Mouse (Mus musculus) heart, postnatal 0 days (tissue): ENCODE data around the gene Unc5a. TPM values are rescaled to one million over a fixed set of nuclear protein-coding genes. Genes with fewer than 3 reads are reported as not detected.

Source experiments
- ATAC-seq: fragments of 200-750 bp; cut with Nextera tagmentation; 2 replicates; pipeline ENCODE4 v1.8.0; 2017; ENCODE audit warnings: low read depth, moderate number of reproducible peaks, moderate library complexity; ENCODE audit not compliant: insufficient read depth
- DNase-seq: peaks from one replicate; pipeline ENCODE4 v3.0.0-alpha.2; 2016; ENCODE audit warnings: low spot score
- H3K27ac ChIP-seq: fragments of 300-500 bp; sonication (generic); 2 replicates; pipeline ENCODE4 v1.5.1; 2014; ENCODE audit warnings: low read depth, mild to moderate bottlenecking
- H3K27me3 ChIP-seq: fragments of 300-500 bp; sonication (generic); 2 replicates; pipeline ENCODE4 v1.6.1; 2014; ENCODE audit warnings: low read length, mixed read lengths; ENCODE audit not compliant: control insufficient read depth, insufficient read depth
- H3K36me3 ChIP-seq: fragments of 300-500 bp; sonication (generic); replicated peaks from 2 replicates; pipeline ENCODE4 v1.6.1; 2014; ENCODE audit warnings: low read length, mixed read lengths; ENCODE audit not compliant: control insufficient read depth, insufficient read depth
- H3K4me1 ChIP-seq: fragments of 300-500 bp; sonication (generic); 2 replicates; pipeline ENCODE4 v1.6.1; 2014; ENCODE audit warnings: antibody characterized with exemption; ENCODE audit not compliant: control insufficient read depth, insufficient read depth
- H3K4me2 ChIP-seq: fragments of 300-500 bp; sonication (generic); 2 replicates; pipeline ENCODE4 v1.6.1; 2014; ENCODE audit warnings: low read depth, mild to moderate bottlenecking, low read length, moderate library complexity
- H3K4me3 ChIP-seq: fragments of 300-500 bp; sonication (generic); 2 replicates; pipeline ENCODE4 v1.5.1; 2014; ENCODE audit warnings: low read depth, low read length
- H3K9ac ChIP-seq: fragments of 300-500 bp; sonication (generic); replicated peaks from 2 replicates; pipeline ENCODE4 v1.6.1; 2014; ENCODE audit warnings: low read depth, low read length, mixed read lengths
- H3K9me3 ChIP-seq: fragments of 300-500 bp; sonication (generic); replicated peaks from 2 replicates; pipeline ENCODE4 v1.6.1; 2016; ENCODE audit warnings: low read length; ENCODE audit not compliant: control insufficient read depth
- CTCF ChIP-seq: IDR thresholded peaks from 2 replicates; pipeline ENCODE4 v1.5.1; 2016; ENCODE audit warnings: antibody characterized with exemption, control low read depth, low read depth
- EP300 ChIP-seq: IDR thresholded peaks from 2 replicates; pipeline ENCODE4 v1.6.1; 2016; ENCODE audit warnings: antibody characterized with exemption, low read depth
- WGBS: fragments of 180-500 bp; shearing (Covaris S2); extraction: QIAGEN DNeasy Blood & Tissue Kit; methylation state at CpG from one replicate; pipeline ENCODE4 v1.1.7; 2014; 5-methylcytosine and 5-hydroxymethylcytosine counted together
- polyA plus RNA-seq: library from polyadenylated mRNA; unstranded; fragments of >200 nt; fragmentation: Nextera tagmentation; extraction: Ambion mirVana; gene quantifications from 2 replicates; pipeline ENCODE4 v1.2.1, GENCODE M21; 2015
- total RNA-seq: library from RNA; depleted of rRNA; stranded (reverse); fragments of >200 nt; gene quantifications from 2 replicates; pipeline ENCODE4 v1.2.3, GENCODE M21; 2014; ENCODE audit warnings: low replicate concordance

The Unc5a gene
- total and polyA plus RNA-seq, 2 experiments from 2014 or later: 0.70 to 5.5 TPM

GRCm38 (mm10) chr13:54919666-54920065 is 29.5 kb upstream of the Unc5a start:
- no peak for TF ChIP-seq CTCF
- TF ChIP-seq EP300: no peak
- H3K4me1 ChIP-seq: no peaks in the 10 kb centered on the region
- no peak overlapping the region for H3K4me3 ChIP-seq
- H3K9ac ChIP-seq: no peak overlapping the region
- no peaks in the 10 kb centered on the region for H3K36me3 ChIP-seq
- H3K9me3 ChIP-seq: 0 out of 2 replicates have a peak, but pooled peaks cover 3% of the 10 kb centered on the region
- 39% methylated on average over 5 of the region's 5 CpGs for WGBS
- ATAC-seq (no peak), DNase-seq (no peak)
- H3K4me2 ChIP-seq: no peak overlapping the region
- no peak overlapping the region for H3K27ac ChIP-seq
- no peaks in the 10 kb centered on the region for H3K27me3 ChIP-seq

GRCm38 (mm10) chr13:54921700-54922099 is 27.5 kb upstream of the Unc5a start:
- H3K27me3 ChIP-seq: no peaks in the 10 kb centered on the region
- no peaks in the 10 kb centered on the region for H3K4me1 ChIP-seq
- H3K9ac ChIP-seq: no peak overlapping the region
- 67% methylated on average over 9 of the region's 9 CpGs for WGBS
- H3K4me3 ChIP-seq: no peak overlapping the region
- no peak for DNase-seq
- no peaks in the 10 kb centered on the region for H3K9me3 ChIP-seq
- no peaks in the 10 kb centered on the region for H3K36me3 ChIP-seq
- H3K27ac ChIP-seq: no peak overlapping the region
- no peak overlapping the region for H3K4me2 ChIP-seq
- ATAC-seq: no peak
- TF ChIP-seq EP300 (no peak), CTCF (no peak)

GRCm38 (mm10) chr13:54923705-54924104 is 25.5 kb upstream of the Unc5a start:
- WGBS: 74% methylated on average over 2 of the region's 2 CpGs
- Histone ChIP-seq H3K27ac (no peak overlapping the region), H3K9me3 (no peaks in the 10 kb centered on the region), H3K9ac (no peak overlapping the region), H3K4me2 (no peak overlapping the region), H3K4me3 (no peak overlapping the region), H3K27me3 (no peaks in the 10 kb centered on the region), H3K4me1 (no peaks in the 10 kb centered on the region), H3K36me3 (no peaks in the 10 kb centered on the region)
- DNase-seq (no peak), ATAC-seq (no peak)
- TF ChIP-seq EP300: no peak
- no peak for TF ChIP-seq CTCF

GRCm38 (mm10) chr13:54925466-54925865 is 23.7 kb upstream of the Unc5a start:
- Histone ChIP-seq H3K4me3 (no peak overlapping the region), H3K9me3 (no peaks in the 10 kb centered on the region), H3K27me3 (no peaks in the 10 kb centered on the region), H3K27ac (no peak overlapping the region), H3K4me2 (no peak overlapping the region), H3K36me3 (no peaks in the 10 kb centered on the region), H3K4me1 (no peaks in the 10 kb centered on the region), H3K9ac (no peak overlapping the region)
- TF ChIP-seq EP300: no peak
- TF ChIP-seq CTCF: no peak
- WGBS: 38% methylated on average over 8 of the region's 8 CpGs
- ATAC-seq: no peak
- DNase-seq: no peak

GRCm38 (mm10) chr13:54926654-54927053 is 22.6 kb upstream of the Unc5a start:
- peak; percentile 11; the same call in 1 of the 2 replicates for TF ChIP-seq CTCF
- no peak for TF ChIP-seq EP300
- Histone ChIP-seq H3K4me2 (no peak overlapping the region), H3K36me3 (no peaks in the 10 kb centered on the region), H3K4me1 (no peaks in the 10 kb centered on the region), H3K4me3 (no peak overlapping the region), H3K27me3 (no peaks in the 10 kb centered on the region), H3K9me3 (no peaks in the 10 kb centered on the region), H3K9ac (no peak overlapping the region), H3K27ac (no peak overlapping the region)
- DNase-seq: no peak
- 55% methylated on average over 4 of the region's 4 CpGs for WGBS
- no peak for ATAC-seq

- 46% methylated on average over 4 of the region's 4 CpGs for WGBS
Observed at GRCm38 (mm10) chr13:54930123-54930522, 19.1 kb upstream of the Unc5a start.

More at GRCm38 (mm10) chr13:54930123-54930522, 19.1 kb upstream of the Unc5a start:
- Histone ChIP-seq H3K9me3 (no peaks in the 10 kb centered on the region), H3K9ac (no peak overlapping the region), H3K4me1 (no peaks in the 10 kb centered on the region), H3K27ac (no peak overlapping the region), H3K27me3 (0 out of 2 replicates have a peak, but pooled peaks cover 6% of the 10 kb centered on the region), H3K36me3 (no peaks in the 10 kb centered on the region), H3K4me3 (no peak overlapping the region), H3K4me2 (no peak overlapping the region)
- TF ChIP-seq CTCF (no peak), EP300 (no peak)
- DNase-seq (no peak), ATAC-seq (no peak)
